Mouse (Mus musculus): ENCODE results near the gene 2210418O10Rik. TPM values are rescaled to one million over a fixed set of nuclear protein-coding genes. Genes with fewer than 3 reads are reported as not detected.
"Not testable (repeated sequence)": the region's sequence is repeated elsewhere in the genome, so short reads cannot be mapped to it uniquely, and the experiment has no call there.

Gene 2210418O10Rik
- 0.19 and 0.62 TPM in 2 replicates for polyA plus RNA-seq (2012; rRNA removed)

DNA sequence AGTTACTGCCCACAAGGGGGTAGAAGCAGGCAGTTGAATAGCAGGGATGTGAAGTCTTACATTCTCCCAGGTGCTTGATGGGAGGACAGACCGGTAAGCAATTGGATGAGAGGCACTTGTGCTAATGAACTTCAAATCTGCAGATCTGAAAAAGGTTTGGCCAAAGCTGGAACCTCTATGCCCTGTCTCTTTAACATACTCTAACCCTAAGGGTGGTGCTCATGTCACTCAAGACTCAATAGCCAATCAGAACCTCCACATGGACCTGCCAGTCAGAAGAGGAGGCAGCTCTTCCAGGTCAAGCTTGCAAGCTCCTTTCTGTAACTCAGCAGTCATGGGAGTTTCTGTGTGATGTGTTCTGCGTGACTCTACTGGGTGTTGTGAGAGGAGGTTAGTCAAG, at the start of gene 2210418O10Rik:
2210418O10Rik (plus strand) TSS at position 301 of the 400 bp plus-strand sequence.
- DNase-seq; H3K4me3 ChIP-seq (replicated peaks; ENCODE audit: extremely low read depth, low read depth, low read length); H3K4me1 ChIP-seq (ENCODE audit: control insufficient read depth, insufficient read depth, low read length): not testable (repeated sequence)
- no CpG with 5 or more reads among the region's 2 CpGs for WGBS

- WGBS: no CpG with 5 or more reads among the region's 1 CpGs
- H3K4me3 ChIP-seq (replicated peaks; ENCODE audit: extremely low read depth, low read depth, low read length); DNase-seq; H3K4me1 ChIP-seq (ENCODE audit: control insufficient read depth, insufficient read depth, low read length): not testable (repeated sequence)
Observed at GRCm38 (mm10) chr2:176248519-176248918, 22.1 kb downstream of the 2210418O10Rik start.

Other genes with a start within 250 kb of the 2210418O10Rik start
- gene Gm2004, start 76.7 kb upstream of the 2210418O10Rik start, polyA plus RNA-seq (2012; rRNA removed): 0.12 and 13.6 TPM in 2 replicates
- not detected in 2 replicates for gene Gm11009, start 92.9 kb downstream of the 2210418O10Rik start, polyA plus RNA-seq (2012; rRNA removed)
- gene Gm14435, start 197.0 kb downstream of the 2210418O10Rik start, polyA plus RNA-seq (2012; rRNA removed): 0.26 and 13.1 TPM in 2 replicates

Data from lung, adult 2 months (tissue).